Mouse (Mus musculus): ENCODE results near the gene F2rl1. TPM values are rescaled to one million over a fixed set of nuclear protein-coding genes. Genes with fewer than 3 reads are reported as not detected.

Gene F2rl1
- polyA plus RNA-seq, 1 experiment: 0.17 TPM

DNA sequence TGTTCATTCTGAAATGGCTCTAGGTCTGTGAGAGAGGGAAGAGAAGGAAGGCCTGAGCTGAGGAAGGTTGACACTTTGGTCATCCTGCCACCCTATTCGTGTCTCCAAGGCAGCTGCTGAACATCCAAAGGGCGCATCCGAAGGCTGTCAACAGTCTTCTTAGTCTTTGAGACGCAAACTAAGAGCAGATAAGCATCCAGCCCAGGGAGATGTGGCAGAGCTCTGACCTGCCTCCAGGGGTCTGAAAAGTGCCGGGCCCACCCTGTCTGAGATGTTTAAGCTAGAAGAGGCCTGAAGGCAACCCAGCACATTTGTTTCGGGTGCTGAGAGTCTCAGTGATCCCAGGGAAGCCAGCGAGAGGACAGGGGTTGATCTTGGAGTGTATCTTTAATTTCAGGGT is 32.3 kb upstream of the F2rl1 start:
- no peak for TF ChIP-seq CTCF (IDR thresholded peaks at IDR 0.05; ENCODE audit: control insufficient read depth, insufficient read depth, insufficient replicate concordance, low read depth, low read length)
- TF ChIP-seq POLR2A (IDR thresholded peaks at IDR 0.05; ENCODE audit: control insufficient read depth, low read depth, low read length): no peak
- H3K4me3 ChIP-seq (ENCODE audit: control insufficient read depth, low read depth, low read length): no peak overlapping the region
- no peaks in the 10 kb centered on the region for H3K4me1 ChIP-seq (ENCODE audit: control insufficient read depth, insufficient read depth, low read length)
- H3K27ac ChIP-seq (ENCODE audit: control insufficient read depth, insufficient read depth, low read depth, low read length): no peak overlapping the region
- H3K36me3 ChIP-seq (ENCODE audit: control insufficient read depth, insufficient read depth, low read length): no peaks in the 10 kb centered on the region
- no peaks in the 10 kb centered on the region for H3K27me3 ChIP-seq (ENCODE audit: control insufficient read depth, insufficient read depth, low read length)

DNA sequence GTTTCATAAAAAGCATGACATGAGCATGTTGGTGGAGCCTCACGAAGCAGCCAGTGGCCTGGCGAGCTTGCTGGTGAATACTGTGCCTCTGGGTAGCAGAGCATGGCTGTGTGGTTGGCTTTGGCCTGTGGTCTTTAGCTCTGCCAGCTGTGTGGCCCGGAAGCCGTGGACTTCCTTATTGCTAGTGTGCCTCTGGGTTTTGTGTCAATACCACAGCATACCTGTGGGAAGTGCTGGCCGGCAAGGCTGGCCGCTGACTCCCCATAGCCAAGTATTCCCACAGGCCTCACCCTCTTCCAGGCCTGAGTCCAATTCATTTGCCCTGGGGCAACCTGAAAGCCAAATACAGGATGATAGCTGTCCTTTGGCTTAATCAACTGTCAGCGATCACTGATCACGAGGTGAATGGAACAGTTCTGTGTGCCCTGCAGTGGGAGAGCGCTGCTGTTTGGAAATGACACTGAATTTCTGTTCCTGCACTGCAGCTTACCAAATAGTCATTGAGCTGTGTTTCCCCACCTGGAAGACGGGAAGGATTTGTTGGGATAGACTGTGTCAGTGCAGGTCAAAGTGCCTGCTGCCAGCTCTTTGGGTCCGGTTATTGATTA is 29.0 kb upstream of the F2rl1 start:
- no peak for TF ChIP-seq POLR2A (IDR thresholded peaks at IDR 0.05; ENCODE audit: control insufficient read depth, low read depth, low read length)
- no peak for TF ChIP-seq CTCF (IDR thresholded peaks at IDR 0.05; ENCODE audit: control insufficient read depth, insufficient read depth, insufficient replicate concordance, low read depth, low read length)
- H3K4me3 ChIP-seq (ENCODE audit: control insufficient read depth, low read depth, low read length): peak overlapping the region; percentile 53; the same call in 1 of the 2 replicates
- no peak overlapping the region for H3K27ac ChIP-seq (ENCODE audit: control insufficient read depth, insufficient read depth, low read depth, low read length)
- no peaks in the 10 kb centered on the region for H3K27me3 ChIP-seq (ENCODE audit: control insufficient read depth, insufficient read depth, low read length)
- no peaks in the 10 kb centered on the region for H3K36me3 ChIP-seq (ENCODE audit: control insufficient read depth, insufficient read depth, low read length)
- H3K4me1 ChIP-seq (ENCODE audit: control insufficient read depth, insufficient read depth, low read length): no peaks in the 10 kb centered on the region

DNA sequence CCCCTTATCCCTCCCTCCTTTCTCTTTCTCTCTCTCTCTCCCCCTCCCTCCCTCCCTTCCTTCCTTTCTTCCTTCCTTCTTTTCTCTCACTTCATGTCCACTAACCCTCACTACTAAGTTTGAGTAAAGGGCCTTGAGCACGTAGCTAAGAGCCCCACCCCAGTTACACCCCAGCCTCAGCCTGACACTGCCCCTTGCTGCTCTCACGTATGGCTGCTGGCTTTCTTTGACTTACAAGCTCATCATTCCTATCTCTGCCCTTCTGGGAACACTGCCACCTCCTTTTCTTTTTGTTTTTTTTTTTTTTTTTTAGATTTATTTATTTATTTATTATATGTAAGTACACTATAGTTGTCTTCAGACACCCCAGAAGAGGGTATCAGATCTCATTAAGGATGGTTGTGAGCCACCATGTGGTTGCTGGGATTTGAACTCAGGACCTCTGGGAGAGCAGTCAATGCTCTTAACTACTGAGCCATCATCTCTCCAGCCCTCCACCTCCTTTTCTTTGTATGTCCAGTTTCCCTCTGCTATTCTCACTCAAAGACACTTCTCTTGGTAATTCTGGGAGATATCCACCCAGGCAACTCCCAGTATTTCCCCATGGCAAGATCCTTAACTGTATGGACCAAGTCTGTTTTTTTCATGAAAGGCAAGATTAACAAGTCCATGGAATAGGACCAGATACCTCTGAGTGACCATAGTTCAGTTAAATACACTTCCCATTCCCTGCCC is 25.8 kb upstream of the F2rl1 start:
- Histone ChIP-seq H3K4me1 (ENCODE audit: control insufficient read depth, insufficient read depth, low read length) (peaks cover 3% of the 10 kb centered on the region), H3K4me3 (ENCODE audit: control insufficient read depth, low read depth, low read length) (no peak overlapping the region), H3K27me3 (ENCODE audit: control insufficient read depth, insufficient read depth, low read length) (no peaks in the 10 kb centered on the region; the same call in 1 of the 2 replicates), H3K27ac (ENCODE audit: control insufficient read depth, insufficient read depth, low read depth, low read length) (no peak overlapping the region), H3K36me3 (ENCODE audit: control insufficient read depth, insufficient read depth, low read length) (no peaks in the 10 kb centered on the region)
- TF ChIP-seq CTCF (IDR thresholded peaks at IDR 0.05; ENCODE audit: control insufficient read depth, insufficient read depth, insufficient replicate concordance, low read depth, low read length) (no peak), POLR2A (IDR thresholded peaks at IDR 0.05; ENCODE audit: control insufficient read depth, low read depth, low read length) (no peak)

GRCm38 (mm10) chr13:95549421-95549820 is 24.4 kb upstream of the F2rl1 start:
- Histone ChIP-seq H3K27ac (ENCODE audit: control insufficient read depth, insufficient read depth, low read depth, low read length) (no peak overlapping the region), H3K36me3 (ENCODE audit: control insufficient read depth, insufficient read depth, low read length) (no peaks in the 10 kb centered on the region), H3K27me3 (ENCODE audit: control insufficient read depth, insufficient read depth, low read length) (no peaks in the 10 kb centered on the region; the same call in 1 of the 2 replicates), H3K4me3 (ENCODE audit: control insufficient read depth, low read depth, low read length) (no peak overlapping the region), H3K4me1 (ENCODE audit: control insufficient read depth, insufficient read depth, low read length) (peaks cover 3% of the 10 kb centered on the region)
- no peak for TF ChIP-seq CTCF (IDR thresholded peaks at IDR 0.05; ENCODE audit: control insufficient read depth, insufficient read depth, insufficient replicate concordance, low read depth, low read length)

DNA sequence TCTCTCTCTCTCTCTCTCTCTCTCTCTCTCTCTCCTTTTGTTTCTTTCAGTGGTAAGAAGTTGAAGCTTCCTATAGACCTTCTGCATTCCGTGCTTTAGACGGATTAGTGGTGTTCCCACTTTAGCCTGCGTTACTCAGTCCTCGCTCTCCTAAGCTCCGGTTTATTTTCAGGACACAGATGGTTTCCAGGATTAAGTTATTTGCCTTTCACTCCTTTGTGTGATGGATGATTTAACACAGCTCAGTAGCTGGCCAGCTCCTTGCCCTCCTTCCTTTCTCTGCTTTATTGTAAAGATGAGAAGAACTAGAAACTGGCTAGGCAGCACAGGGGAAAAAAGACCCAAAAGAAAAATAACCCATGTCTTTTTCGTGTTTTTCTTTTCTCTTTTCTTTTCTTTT is 23.8 kb upstream of the F2rl1 start:
- TF ChIP-seq POLR2A (IDR thresholded peaks at IDR 0.05; ENCODE audit: control insufficient read depth, low read depth, low read length): no peak
- no peak for TF ChIP-seq CTCF (IDR thresholded peaks at IDR 0.05; ENCODE audit: control insufficient read depth, insufficient read depth, insufficient replicate concordance, low read depth, low read length)
- H3K4me1 ChIP-seq (ENCODE audit: control insufficient read depth, insufficient read depth, low read length): peaks cover 3% of the 10 kb centered on the region
- H3K36me3 ChIP-seq (ENCODE audit: control insufficient read depth, insufficient read depth, low read length): no peaks in the 10 kb centered on the region
- H3K4me3 ChIP-seq (ENCODE audit: control insufficient read depth, low read depth, low read length): no peak overlapping the region
- no peak overlapping the region for H3K27ac ChIP-seq (ENCODE audit: control insufficient read depth, insufficient read depth, low read depth, low read length)
- no peaks in the 10 kb centered on the region; the same call in 1 of the 2 replicates for H3K27me3 ChIP-seq (ENCODE audit: control insufficient read depth, insufficient read depth, low read length)

DNA sequence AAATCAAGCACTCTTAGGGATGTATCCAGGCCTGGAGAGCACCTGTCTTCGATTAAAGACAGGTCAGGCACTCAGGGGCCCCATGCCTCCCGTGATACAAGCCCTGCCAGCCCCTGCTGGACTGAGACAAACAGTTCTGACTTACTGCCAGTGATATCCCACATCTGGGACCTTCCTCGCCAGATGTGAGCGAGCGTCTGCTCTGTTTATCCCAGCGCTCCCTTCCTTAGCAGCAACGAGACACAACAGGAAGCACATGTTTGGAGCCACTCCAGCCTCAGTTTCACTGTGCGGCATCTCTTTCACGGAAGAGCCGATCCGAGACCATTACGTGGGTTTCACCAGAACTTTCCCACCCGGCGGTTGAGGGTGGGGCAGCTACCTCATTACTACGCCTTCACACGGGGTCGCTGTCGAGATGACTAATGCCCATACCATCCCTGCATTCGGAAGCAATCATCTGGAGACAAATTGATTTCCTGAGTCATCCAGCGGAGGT is 23.3 kb upstream of the F2rl1 start:
- no peak overlapping the region for H3K27ac ChIP-seq (ENCODE audit: control insufficient read depth, insufficient read depth, low read depth, low read length)
- H3K4me3 ChIP-seq (ENCODE audit: control insufficient read depth, low read depth, low read length): no peak overlapping the region
- no peaks in the 10 kb centered on the region for H3K36me3 ChIP-seq (ENCODE audit: control insufficient read depth, insufficient read depth, low read length)
- no peaks in the 10 kb centered on the region; the same call in 1 of the 2 replicates for H3K27me3 ChIP-seq (ENCODE audit: control insufficient read depth, insufficient read depth, low read length)
- TF ChIP-seq POLR2A (IDR thresholded peaks at IDR 0.05; ENCODE audit: control insufficient read depth, low read depth, low read length) (no peak), CTCF (IDR thresholded peaks at IDR 0.05; ENCODE audit: control insufficient read depth, insufficient read depth, insufficient replicate concordance, low read depth, low read length) (no peak)
- H3K4me1 ChIP-seq (ENCODE audit: control insufficient read depth, insufficient read depth, low read length): peaks cover 3% of the 10 kb centered on the region

GRCm38 (mm10) chr13:95547090-95547611 is 22.1 kb upstream of the F2rl1 start:
- no peak overlapping the region for H3K27ac ChIP-seq (ENCODE audit: control insufficient read depth, insufficient read depth, low read depth, low read length)
- H3K36me3 ChIP-seq (ENCODE audit: control insufficient read depth, insufficient read depth, low read length): no peaks in the 10 kb centered on the region
- H3K4me1 ChIP-seq (ENCODE audit: control insufficient read depth, insufficient read depth, low read length): peaks cover 3% of the 10 kb centered on the region
- H3K27me3 ChIP-seq (ENCODE audit: control insufficient read depth, insufficient read depth, low read length): no peaks in the 10 kb centered on the region; the same call in 1 of the 2 replicates
- TF ChIP-seq POLR2A (IDR thresholded peaks at IDR 0.05; ENCODE audit: control insufficient read depth, low read depth, low read length) (no peak), CTCF (IDR thresholded peaks at IDR 0.05; ENCODE audit: control insufficient read depth, insufficient read depth, insufficient replicate concordance, low read depth, low read length) (no peak)
- no peak overlapping the region for H3K4me3 ChIP-seq (ENCODE audit: control insufficient read depth, low read depth, low read length)

All from testis, adult 2 months (tissue).